Mouse (Mus musculus): Measurements from ENCODE around the gene Fgfr3. TPM values are rescaled to one million over a fixed set of nuclear protein-coding genes. Genes with fewer than 3 reads are reported as not detected.

Fgfr3 gene
- polyA plus RNA-seq, 1 experiment from 2014 or later = 23.1 TPM

DNA sequence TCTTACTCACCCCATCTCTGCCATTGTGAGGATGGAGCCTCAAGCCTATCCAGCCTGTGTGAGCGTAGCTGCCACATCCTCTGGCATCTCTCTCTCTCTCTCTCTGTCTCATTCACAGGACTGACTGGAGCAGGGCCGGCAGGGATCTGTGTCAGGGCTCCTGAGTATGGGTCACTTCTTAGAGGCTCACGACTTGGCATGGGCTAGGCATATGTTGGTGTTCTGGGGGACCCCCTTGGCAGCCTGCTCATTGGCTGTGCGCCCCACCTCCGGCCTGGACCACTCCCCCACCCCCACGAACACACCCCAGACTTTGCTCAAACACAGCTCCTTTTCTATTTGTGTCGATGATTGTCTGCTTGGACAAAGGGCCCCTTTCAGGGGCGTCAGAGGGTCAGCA is 17.5 kb upstream of the Fgfr3 start:
- no peaks in the 10 kb centered on the region for H3K36me3 ChIP-seq (ENCODE audit: control insufficient read depth, insufficient read depth, low read length)
- peaks cover 16% of the 10 kb centered on the region for H3K4me1 ChIP-seq (ENCODE audit: control insufficient read depth, insufficient read depth, low read length)
- DNase-seq (ENCODE audit: low spot score) = no peak
- WGBS = 41% methylated on average over 8 of the region's 8 CpGs
- H3K27me3 ChIP-seq (replicated peaks; ENCODE audit: control insufficient read depth, insufficient read depth, low read length) = no peaks in the 10 kb centered on the region
- ATAC-seq (ENCODE audit: low read depth) = no peak
- H3K27ac ChIP-seq (replicated peaks; ENCODE audit: low read depth, low read length) = no peak overlapping the region
- no peak overlapping the region for H3K9ac ChIP-seq (ENCODE audit: low read depth, low read length)
- no peaks in the 10 kb centered on the region for H3K9me3 ChIP-seq (ENCODE audit: control insufficient read depth, low read length)
- no peak overlapping the region for H3K4me2 ChIP-seq (ENCODE audit: low read depth, low read length)
- H3K4me3 ChIP-seq (ENCODE audit: low read depth, low read length) = no peak overlapping the region

DNA sequence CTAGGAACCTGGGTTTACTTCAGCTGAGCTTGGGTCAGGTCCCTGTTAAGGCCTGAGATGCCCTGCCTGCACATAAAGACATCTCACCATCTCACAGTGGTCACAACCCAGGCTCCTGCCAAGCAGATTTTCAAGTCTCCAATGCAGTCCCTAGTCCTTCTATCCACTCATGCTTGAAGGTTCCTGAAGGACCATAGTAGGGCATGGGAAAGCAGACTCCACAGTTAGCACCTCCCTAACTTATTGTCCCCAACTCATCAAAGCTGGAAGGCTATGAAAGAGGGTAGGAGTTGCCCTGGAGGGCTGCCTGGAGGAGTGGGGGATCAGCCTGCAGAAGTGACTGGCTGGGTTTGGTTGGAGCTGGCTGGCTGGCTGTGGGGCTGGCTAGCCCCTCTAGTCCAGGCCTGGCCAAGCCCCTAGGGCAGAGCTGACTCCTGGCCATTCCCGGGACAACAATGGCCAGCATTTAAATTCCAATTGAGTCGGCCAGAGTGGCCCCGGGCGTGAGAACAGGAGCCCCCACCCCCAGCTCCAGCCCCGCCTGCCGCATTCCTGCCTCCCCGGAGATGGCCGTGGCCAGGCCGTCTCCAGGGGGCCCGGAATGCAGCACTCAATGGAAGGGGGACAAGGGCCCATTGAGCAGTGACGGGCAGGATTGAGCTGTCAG is 16.4 kb upstream of the Fgfr3 start:
- no peak for DNase-seq (ENCODE audit: low spot score)
- H3K4me1 ChIP-seq (ENCODE audit: control insufficient read depth, insufficient read depth, low read length) = peaks cover 15% of the 10 kb centered on the region

DNA sequence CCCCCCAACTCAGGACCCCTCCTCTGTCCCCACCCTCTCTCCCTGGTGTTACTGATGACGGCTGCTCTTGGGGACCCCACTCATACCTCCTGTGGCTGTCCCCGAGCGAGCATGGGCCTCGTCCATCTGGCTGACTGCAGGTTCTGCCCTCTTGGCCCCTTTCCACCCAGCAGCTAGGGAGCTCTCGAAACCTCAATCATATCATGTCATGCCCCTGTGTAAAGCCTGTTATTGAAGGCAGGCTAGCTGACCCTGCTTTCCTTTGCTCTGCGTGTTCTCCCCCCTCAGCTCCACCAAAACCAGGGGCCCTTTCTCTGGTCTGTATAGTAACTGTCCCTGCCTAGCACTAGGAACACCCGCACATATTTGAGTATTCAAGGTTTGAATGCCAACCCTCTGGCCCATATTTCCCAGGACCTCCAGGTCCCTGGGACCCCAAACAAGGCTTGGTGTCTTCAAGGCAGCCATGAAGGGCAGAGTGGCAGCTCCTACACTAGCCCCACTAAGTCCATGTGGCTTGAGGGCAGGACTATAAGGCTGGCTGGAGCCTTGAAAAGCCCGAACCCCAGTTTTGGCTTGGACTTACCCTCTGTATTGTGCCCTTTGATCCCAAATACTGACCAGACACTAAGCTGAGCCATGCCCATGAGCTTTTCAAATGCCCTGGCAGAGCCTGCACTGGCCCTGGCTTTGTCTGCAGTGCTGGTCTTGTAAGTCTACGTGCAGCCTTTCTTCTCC is 15.7 kb upstream of the Fgfr3 start:
- H3K9ac ChIP-seq (ENCODE audit: low read depth, low read length) = no peak overlapping the region
- WGBS = 39% methylated on average over 7 of the region's 9 CpGs
- no peaks in the 10 kb centered on the region for H3K36me3 ChIP-seq (ENCODE audit: control insufficient read depth, insufficient read depth, low read length)
- H3K27me3 ChIP-seq (replicated peaks; ENCODE audit: control insufficient read depth, insufficient read depth, low read length) = no peaks in the 10 kb centered on the region
- peak overlapping the region; percentile 10; the same call in 1 of the 2 replicates for H3K27ac ChIP-seq (replicated peaks; ENCODE audit: low read depth, low read length)
- no peak overlapping the region for H3K4me2 ChIP-seq (ENCODE audit: low read depth, low read length)
- H3K9me3 ChIP-seq (ENCODE audit: control insufficient read depth, low read length) = no peaks in the 10 kb centered on the region
- ATAC-seq (ENCODE audit: low read depth) (peak; percentile 34), DNase-seq (ENCODE audit: low spot score) (no peak)
- peaks cover 8% of the 10 kb centered on the region for H3K4me1 ChIP-seq (ENCODE audit: control insufficient read depth, insufficient read depth, low read length)
- no peak overlapping the region for H3K4me3 ChIP-seq (ENCODE audit: low read depth, low read length)

More for the DNA sequence above, 16.4 kb upstream of the Fgfr3 start:
- no peak overlapping the region for H3K4me3 ChIP-seq (ENCODE audit: low read depth, low read length)
- no peak overlapping the region for H3K4me2 ChIP-seq (ENCODE audit: low read depth, low read length)
- H3K9me3 ChIP-seq (ENCODE audit: control insufficient read depth, low read length) = no peaks in the 10 kb centered on the region
- 13% methylated on average over 3 of the region's 11 CpGs for WGBS
- no peaks in the 10 kb centered on the region for H3K27me3 ChIP-seq (replicated peaks; ENCODE audit: control insufficient read depth, insufficient read depth, low read length)
- no peak overlapping the region for H3K27ac ChIP-seq (replicated peaks; ENCODE audit: low read depth, low read length)
- H3K36me3 ChIP-seq (ENCODE audit: control insufficient read depth, insufficient read depth, low read length) = no peaks in the 10 kb centered on the region
- peak; percentile 44; the same call in 1 of the 2 replicates for ATAC-seq (ENCODE audit: low read depth)
- no peak overlapping the region for H3K9ac ChIP-seq (ENCODE audit: low read depth, low read length)

DNA sequence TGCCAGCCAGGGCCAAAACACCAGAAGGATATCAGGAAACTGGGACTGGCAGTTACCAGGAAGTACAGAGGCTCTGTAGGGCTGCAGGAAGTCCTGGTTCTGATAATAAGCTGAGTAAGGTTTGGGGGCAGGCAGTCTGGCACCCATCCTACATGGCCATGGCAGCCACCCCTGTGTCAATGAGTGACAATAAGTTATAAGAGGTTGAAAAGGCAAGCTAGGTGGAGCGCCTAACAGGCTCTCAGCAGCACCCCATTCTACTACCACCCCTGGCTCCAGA is 15.2 kb upstream of the Fgfr3 start:
- no peak overlapping the region for H3K4me2 ChIP-seq (ENCODE audit: low read depth, low read length)
- H3K27me3 ChIP-seq (replicated peaks; ENCODE audit: control insufficient read depth, insufficient read depth, low read length) = no peaks in the 10 kb centered on the region
- H3K27ac ChIP-seq (replicated peaks; ENCODE audit: low read depth, low read length) = peak overlapping the region; percentile 10; the same call in 1 of the 2 replicates
- ATAC-seq (ENCODE audit: low read depth) (no peak), DNase-seq (ENCODE audit: low spot score) (no peak)
- no peaks in the 10 kb centered on the region for H3K9me3 ChIP-seq (ENCODE audit: control insufficient read depth, low read length)
- H3K9ac ChIP-seq (ENCODE audit: low read depth, low read length) = no peak overlapping the region
- WGBS = 93% methylated on average over 1 of the region's 1 CpGs
- H3K36me3 ChIP-seq (ENCODE audit: control insufficient read depth, insufficient read depth, low read length) = no peaks in the 10 kb centered on the region
- H3K4me3 ChIP-seq (ENCODE audit: low read depth, low read length) = no peak overlapping the region
- peaks cover 6% of the 10 kb centered on the region for H3K4me1 ChIP-seq (ENCODE audit: control insufficient read depth, insufficient read depth, low read length)

DNA sequence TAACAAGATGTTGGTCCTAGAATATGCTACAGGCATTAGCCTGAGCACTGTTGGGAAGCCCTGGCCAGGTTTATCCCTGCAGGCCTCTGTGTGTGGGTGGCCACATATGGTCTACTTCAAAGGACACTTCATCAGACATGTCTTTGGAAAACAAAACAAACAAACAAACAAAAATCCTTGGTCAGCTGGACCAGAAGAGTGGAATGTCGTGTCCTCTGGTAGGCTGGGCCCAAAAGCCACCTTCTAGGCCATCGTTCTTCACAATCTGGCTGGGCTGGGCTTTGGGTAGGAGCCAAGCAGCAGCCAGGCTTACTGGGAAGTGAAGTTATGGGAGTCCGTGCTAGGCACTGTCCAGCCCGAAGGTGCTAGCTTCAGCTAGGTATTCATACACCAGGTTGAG is 14.3 kb upstream of the Fgfr3 start:
- H3K4me1 ChIP-seq (ENCODE audit: control insufficient read depth, insufficient read depth, low read length) = peaks cover 6% of the 10 kb centered on the region
- no peaks in the 10 kb centered on the region for H3K36me3 ChIP-seq (ENCODE audit: control insufficient read depth, insufficient read depth, low read length)
- H3K4me2 ChIP-seq (ENCODE audit: low read depth, low read length) = no peak overlapping the region
- H3K9ac ChIP-seq (ENCODE audit: low read depth, low read length) = no peak overlapping the region
- no peak for ATAC-seq (ENCODE audit: low read depth)
- DNase-seq (ENCODE audit: low spot score) = no peak
- no peaks in the 10 kb centered on the region for H3K27me3 ChIP-seq (replicated peaks; ENCODE audit: control insufficient read depth, insufficient read depth, low read length)
- H3K9me3 ChIP-seq (ENCODE audit: control insufficient read depth, low read length) = no peaks in the 10 kb centered on the region
- no peak overlapping the region for H3K27ac ChIP-seq (replicated peaks; ENCODE audit: low read depth, low read length)
- H3K4me3 ChIP-seq (ENCODE audit: low read depth, low read length) = no peak overlapping the region
- WGBS = 63% methylated on average over 4 of the region's 4 CpGs

DNA sequence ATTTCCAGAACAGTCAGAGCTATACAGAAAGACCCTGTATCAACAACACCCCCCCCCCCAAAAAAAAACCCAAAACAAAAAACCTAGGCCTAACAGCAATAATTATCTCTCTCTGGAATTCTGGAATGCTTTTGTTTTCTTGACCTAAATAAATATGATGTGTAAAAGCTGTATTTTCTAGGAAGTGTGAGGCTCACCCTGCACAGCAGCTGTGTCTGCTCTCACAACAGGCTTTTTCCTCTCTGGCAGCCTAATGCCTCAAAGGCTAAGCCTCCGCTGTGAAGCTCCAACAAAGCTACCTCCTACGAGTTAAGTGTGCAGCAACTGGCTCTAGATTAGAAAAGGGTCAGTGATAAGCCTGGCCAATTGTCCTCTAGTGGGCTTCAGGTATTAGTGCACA is 12.4 kb upstream of the Fgfr3 start:
- no peak overlapping the region for H3K27ac ChIP-seq (replicated peaks; ENCODE audit: low read depth, low read length)
- H3K9ac ChIP-seq (ENCODE audit: low read depth, low read length) = no peak overlapping the region
- DNase-seq (ENCODE audit: low spot score) = no peak
- H3K4me1 ChIP-seq (ENCODE audit: control insufficient read depth, insufficient read depth, low read length) = peaks cover 6% of the 10 kb centered on the region
- no peak overlapping the region for H3K4me3 ChIP-seq (ENCODE audit: low read depth, low read length)
- no peak overlapping the region for H3K4me2 ChIP-seq (ENCODE audit: low read depth, low read length)
- H3K36me3 ChIP-seq (ENCODE audit: control insufficient read depth, insufficient read depth, low read length) = no peaks in the 10 kb centered on the region
- ATAC-seq (ENCODE audit: low read depth) = no peak
- no peaks in the 10 kb centered on the region for H3K9me3 ChIP-seq (ENCODE audit: control insufficient read depth, low read length)
- H3K27me3 ChIP-seq (replicated peaks; ENCODE audit: control insufficient read depth, insufficient read depth, low read length) = no peaks in the 10 kb centered on the region
- 42% methylated on average over 2 of the region's 2 CpGs for WGBS

DNA sequence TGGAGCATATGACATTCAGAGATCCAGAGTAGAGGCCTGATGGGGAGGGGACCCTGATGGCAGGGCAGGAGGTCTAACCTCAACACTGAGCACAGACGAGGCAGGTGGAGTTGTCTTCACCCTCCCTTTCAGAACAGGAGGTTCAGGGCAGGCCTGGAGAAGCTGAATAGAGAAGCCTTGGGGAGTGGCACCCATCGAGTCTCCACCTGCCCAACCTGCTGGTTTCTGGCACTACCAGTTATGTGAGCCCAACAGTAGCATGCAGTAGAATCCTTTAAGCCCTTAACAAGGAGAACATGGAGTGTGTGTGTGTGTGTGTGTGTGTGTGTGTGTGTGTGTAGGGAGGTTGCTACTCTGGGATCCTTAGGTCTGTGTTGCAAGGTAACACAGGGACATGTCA is 8.9 kb upstream of the Fgfr3 start:
- no peaks in the 10 kb centered on the region for H3K9me3 ChIP-seq (ENCODE audit: control insufficient read depth, low read length)
- no peak overlapping the region for H3K9ac ChIP-seq (ENCODE audit: low read depth, low read length)
- H3K27ac ChIP-seq (replicated peaks; ENCODE audit: low read depth, low read length) = 0 out of 2 replicates have a peak overlapping the region, but pooled peaks have one; percentile 18
- H3K4me3 ChIP-seq (ENCODE audit: low read depth, low read length) = no peak overlapping the region
- ATAC-seq (ENCODE audit: low read depth) (peak; percentile 80), DNase-seq (ENCODE audit: low spot score) (peak; percentile 78)
- H3K4me2 ChIP-seq (ENCODE audit: low read depth, low read length) = no peak overlapping the region
- no peaks in the 10 kb centered on the region for H3K27me3 ChIP-seq (replicated peaks; ENCODE audit: control insufficient read depth, insufficient read depth, low read length)
- WGBS = 77% methylated on average over 2 of the region's 2 CpGs
- no peaks in the 10 kb centered on the region for H3K36me3 ChIP-seq (ENCODE audit: control insufficient read depth, insufficient read depth, low read length)
- H3K4me1 ChIP-seq (ENCODE audit: control insufficient read depth, insufficient read depth, low read length) = peaks cover 3% of the 10 kb centered on the region; the same call in 1 of the 2 replicates

DNA sequence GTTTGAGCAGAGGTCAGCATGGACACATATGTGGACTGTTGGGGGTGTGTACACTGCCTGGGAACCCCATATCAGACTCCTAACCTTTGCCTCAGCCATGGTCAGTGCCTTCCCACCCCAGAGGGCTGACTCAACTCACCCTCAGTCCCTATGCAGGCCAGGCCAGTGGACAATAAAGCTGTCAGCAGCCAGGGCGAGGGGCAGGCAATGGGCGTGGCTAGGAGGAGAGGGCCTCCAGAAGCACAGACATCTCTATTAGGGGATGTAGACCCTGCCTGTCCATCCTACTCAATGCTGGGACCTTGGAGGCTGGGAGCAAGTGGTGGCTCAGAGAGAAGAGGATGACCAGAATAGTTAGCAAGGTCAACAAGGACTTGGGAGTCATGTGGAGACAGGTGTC is 6.3 kb upstream of the Fgfr3 start:
- no peak overlapping the region for H3K27ac ChIP-seq (replicated peaks; ENCODE audit: low read depth, low read length)
- H3K9ac ChIP-seq (ENCODE audit: low read depth, low read length) = no peak overlapping the region
- WGBS = 65% methylated on average over 2 of the region's 2 CpGs
- ATAC-seq (ENCODE audit: low read depth) = no peak
- no peak overlapping the region for H3K4me2 ChIP-seq (ENCODE audit: low read depth, low read length)
- H3K36me3 ChIP-seq (ENCODE audit: control insufficient read depth, insufficient read depth, low read length) = no peaks in the 10 kb centered on the region
- H3K4me1 ChIP-seq (ENCODE audit: control insufficient read depth, insufficient read depth, low read length) = peaks cover 3% of the 10 kb centered on the region; the same call in 1 of the 2 replicates
- no peak for DNase-seq (ENCODE audit: low spot score)
- H3K27me3 ChIP-seq (replicated peaks; ENCODE audit: control insufficient read depth, insufficient read depth, low read length) = no peaks in the 10 kb centered on the region
- H3K9me3 ChIP-seq (ENCODE audit: control insufficient read depth, low read length) = no peaks in the 10 kb centered on the region
- H3K4me3 ChIP-seq (ENCODE audit: low read depth, low read length) = no peak overlapping the region

DNA sequence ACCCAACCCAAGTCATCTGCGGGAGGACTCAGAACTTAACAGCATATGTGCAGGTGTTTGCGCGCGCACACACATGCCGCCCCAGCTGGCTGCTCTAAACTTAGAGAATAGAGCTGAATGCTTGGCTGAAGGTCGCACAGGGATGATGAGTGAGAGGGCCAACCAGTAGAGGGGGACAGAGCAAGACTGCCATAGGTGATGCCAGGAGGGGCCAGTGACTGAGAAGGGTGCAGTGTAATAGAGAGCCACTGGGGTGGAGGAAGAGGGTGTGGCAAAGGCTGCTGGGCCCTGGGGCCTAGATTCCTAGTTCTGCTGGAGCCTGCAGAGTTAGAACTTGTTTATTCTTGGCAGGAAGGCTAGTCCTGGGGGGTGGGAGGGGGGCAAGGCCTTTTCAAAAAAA is 5.0 kb upstream of the Fgfr3 start:
- Histone ChIP-seq H3K9ac (ENCODE audit: low read depth, low read length) (no peak overlapping the region), H3K4me2 (ENCODE audit: low read depth, low read length) (no peak overlapping the region), H3K4me1 (ENCODE audit: control insufficient read depth, insufficient read depth, low read length) (peaks cover 3% of the 10 kb centered on the region; the same call in 1 of the 2 replicates), H3K9me3 (ENCODE audit: control insufficient read depth, low read length) (no peaks in the 10 kb centered on the region), H3K36me3 (ENCODE audit: control insufficient read depth, insufficient read depth, low read length) (no peaks in the 10 kb centered on the region), H3K27me3 (replicated peaks; ENCODE audit: control insufficient read depth, insufficient read depth, low read length) (no peaks in the 10 kb centered on the region), H3K4me3 (ENCODE audit: low read depth, low read length) (no peak overlapping the region), H3K27ac (replicated peaks; ENCODE audit: low read depth, low read length) (peak overlapping the region; percentile 44; the same call in 1 of the 2 replicates)
- 63% methylated on average over 6 of the region's 6 CpGs for WGBS
- ATAC-seq (ENCODE audit: low read depth) = peak; percentile 69
- DNase-seq (ENCODE audit: low spot score) = peak; percentile 76

Measured in embryonic facial prominence, embryonic 14.5 days (tissue).